Mouse (Mus musculus) Muller cell, postnatal 12 days (primary cell): ENCODE data around the gene Pdlim4.
"Not testable (repeated sequence)": the region's sequence is repeated elsewhere in the genome, so short reads cannot be mapped to it uniquely, and the experiment has no call there.

Experiments
- DNase-seq: peaks from one replicate; pipeline ENCODE4 v3.0.0-alpha.2; 2015; ENCODE audit errors: inconsistent ontology term

Gene Pdlim4

GRCm38 (mm10) chr11:54062753-54063471 lies 5.9 kb downstream of the Pdlim4 start:
- DNase-seq = no peak

DNA sequence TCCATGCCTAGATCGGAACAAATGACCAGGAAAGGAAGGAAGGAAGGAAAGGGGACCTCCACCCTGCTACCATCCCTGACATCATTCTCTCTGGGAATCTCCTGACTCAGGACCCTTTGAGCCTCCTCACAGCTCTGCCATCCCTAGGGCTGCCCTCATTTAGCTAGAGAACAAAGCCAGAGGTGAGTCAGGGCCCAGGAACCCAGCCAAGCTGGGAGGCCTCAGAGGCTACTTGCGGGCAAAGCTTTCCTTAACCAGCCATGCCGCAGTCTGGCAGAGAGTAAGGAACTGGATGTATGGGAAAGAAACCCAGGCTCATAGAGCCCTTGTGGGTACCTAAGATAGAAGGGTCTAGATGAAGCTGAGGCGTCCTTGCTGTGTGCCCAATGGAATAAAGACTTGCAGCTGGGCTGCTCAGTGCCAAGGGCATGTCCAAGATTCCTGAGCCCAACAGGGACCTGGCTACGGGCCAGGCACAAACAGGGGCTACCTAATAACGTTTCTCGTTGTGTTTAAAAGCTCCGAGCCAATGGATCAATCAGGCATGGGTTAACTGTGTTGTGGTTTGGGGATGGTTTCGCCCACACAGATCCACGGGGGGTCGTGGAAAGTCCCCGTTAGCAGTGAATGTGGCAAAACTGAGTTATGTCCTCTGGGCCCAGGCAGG lies 6.6 kb downstream of the Pdlim4 start:
- peak; percentile 100 for DNase-seq

GRCm38 (mm10) chr11:54060316-54060715 lies 8.5 kb downstream of the Pdlim4 start:
- DNase-seq = peak; percentile 90

DNA sequence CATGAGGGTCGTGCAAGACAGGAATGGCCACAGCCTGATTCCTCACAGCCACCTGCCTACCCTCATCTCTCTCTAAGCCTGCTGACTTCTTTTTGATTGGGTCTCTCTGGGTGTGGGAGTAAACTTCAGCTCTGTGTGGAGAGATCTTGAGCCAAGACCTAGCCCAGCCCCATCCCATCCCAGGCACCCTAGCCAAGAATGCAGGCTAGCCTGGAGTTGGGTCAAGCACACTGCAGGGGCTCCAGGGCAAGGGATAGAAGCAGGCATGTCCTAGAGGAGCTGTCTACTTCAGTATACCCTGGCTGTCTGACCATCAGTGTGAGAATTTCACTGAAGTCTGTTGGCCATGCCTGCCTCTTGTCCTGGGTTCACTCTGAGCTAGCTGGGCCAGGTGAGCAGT lies 9.3 kb downstream of the Pdlim4 start:
- DNase-seq = peak; percentile 84

- DNase-seq = peak; percentile 49
Measured at GRCm38 (mm10) chr11:54058643-54059042, 10.2 kb downstream of the Pdlim4 start.

DNA sequence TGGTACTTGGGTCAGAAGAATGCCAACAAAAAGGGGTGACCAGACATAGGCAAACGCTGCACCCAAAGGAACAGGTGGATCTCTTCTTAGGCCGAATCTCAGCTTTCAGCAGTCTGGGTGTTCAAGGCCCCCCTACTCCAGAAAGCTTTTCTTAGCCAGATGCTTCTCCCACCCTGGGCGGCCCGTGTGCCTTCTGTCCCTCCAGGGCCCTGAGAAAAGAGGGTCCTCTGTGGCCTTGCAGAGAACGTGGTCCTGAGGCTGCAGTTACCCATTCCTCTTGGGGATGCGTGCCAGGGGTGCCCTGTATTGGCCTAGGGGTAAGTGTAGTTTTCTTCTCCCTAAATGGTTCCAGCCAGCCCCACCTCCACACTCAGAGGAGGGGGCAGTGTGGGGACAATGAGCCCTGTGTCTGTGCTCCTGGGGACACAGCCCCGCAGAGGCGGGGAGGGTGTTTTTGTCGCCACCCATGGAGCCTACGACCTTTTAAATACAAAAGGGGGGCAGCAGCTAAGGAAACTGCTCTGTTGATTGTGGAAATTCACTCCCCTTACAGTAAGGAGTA lies 10.7 kb downstream of the Pdlim4 start:
- DNase-seq = peak; percentile 46

- no peak for DNase-seq
Measured at GRCm38 (mm10) chr11:54057428-54057827, 11.4 kb downstream of the Pdlim4 start.

DNA sequence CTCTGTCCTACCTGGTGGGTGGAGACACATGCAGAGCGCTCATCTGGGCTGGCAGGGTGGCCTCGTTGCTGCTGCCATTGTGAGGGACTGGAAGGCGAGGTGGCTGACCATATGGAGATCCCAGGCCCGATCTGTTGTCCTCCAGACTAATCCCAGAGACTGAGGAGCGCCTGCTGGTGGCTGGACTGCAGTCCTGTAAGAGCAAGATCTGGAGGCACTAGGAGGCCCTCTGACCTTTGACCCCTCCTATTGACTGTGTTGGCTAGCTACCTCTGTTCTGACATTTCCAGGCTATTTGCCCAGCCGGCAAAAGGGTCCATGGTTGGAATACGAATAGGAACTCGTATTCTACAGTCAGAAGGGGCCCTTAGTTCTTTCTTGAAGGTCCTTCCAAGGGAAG lies 12.7 kb downstream of the Pdlim4 start:
- DNase-seq = no peak

DNA sequence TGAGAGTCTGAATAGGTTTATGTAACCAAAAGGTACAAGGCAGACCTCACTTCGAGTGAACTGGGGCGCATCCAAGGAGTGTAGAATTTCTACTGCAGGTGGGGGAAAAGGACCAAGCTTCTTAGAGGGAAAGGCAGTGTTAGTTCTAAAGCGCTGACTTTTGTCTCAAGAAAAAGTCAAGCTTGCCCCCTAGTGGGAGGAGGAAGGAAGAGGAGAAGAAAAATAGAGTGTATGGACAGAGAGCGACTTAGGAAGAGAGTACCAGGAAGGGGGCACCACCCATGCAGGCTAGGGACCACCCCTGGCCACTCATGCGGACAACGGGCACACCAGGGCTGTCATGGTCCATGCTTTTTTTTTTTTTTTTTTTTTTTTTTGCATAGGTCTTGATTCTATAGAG lies 14.6 kb downstream of the Pdlim4 start:
- peak; percentile 29 for DNase-seq

DNA sequence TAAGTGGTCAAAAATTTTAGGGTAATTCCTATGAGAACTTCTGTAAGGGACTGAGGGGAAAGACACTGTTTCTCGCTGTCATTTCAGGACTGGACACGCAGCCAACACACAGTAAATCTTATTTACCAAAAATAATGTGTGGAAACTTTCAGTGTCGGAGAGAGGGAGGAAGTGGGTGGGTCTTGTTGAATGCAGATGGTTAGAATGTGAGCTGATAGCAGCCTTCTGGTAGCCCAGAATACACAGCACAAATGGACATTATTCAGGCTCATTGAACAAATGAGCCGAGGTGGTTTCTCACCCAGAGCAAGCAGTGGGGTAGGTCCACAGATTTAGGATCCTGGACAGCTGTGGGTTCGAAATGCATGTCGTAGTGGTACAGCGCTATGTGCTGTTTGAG lies 15.7 kb downstream of the Pdlim4 start:
- DNase-seq = no peak

- no peak for DNase-seq
Measured at GRCm38 (mm10) chr11:54052128-54052527, 16.7 kb downstream of the Pdlim4 start.

DNA sequence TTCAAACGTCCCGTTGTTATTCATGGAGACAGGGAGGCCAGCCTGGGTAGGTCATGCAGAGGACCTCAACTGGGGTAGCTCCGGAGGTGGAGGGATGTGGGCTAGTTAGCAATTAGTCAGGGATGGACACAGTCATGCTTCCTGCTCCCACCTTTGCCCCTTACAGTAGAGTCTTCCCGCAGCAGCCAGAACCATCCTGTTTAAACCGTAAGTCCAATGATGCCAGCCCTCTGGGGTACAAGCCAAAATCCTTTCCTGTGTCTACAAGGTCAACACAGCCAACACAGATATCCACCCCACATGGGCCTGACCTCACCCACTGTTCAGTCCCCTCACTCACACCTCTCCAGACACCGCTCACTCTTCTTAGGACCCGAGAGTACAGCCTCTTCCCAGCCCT lies 17.7 kb downstream of the Pdlim4 start:
- no peak for DNase-seq

- DNase-seq = no peak
Measured at GRCm38 (mm10) chr11:54050205-54050604, 18.6 kb downstream of the Pdlim4 start.

DNA sequence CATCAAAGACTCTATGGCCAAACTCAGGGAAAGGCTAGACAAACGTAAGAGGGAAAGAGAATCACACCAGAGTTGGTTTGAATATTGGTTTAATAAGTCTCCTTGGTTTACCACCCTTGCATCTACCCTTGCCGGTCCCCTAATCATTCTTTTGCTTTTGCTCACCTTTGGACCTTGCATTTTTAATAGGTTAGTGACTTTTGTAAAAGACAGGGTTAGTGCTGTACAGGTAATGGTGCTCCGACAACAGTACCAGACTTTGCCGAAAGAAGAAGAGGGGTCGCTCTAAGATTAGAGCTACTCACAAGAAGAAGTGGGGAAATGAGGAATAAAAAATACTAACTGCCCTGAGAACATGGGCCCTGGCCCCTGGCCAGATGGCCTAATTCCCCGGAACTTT lies 28.1 kb downstream of the Pdlim4 start:
- DNase-seq = no peak

DNA sequence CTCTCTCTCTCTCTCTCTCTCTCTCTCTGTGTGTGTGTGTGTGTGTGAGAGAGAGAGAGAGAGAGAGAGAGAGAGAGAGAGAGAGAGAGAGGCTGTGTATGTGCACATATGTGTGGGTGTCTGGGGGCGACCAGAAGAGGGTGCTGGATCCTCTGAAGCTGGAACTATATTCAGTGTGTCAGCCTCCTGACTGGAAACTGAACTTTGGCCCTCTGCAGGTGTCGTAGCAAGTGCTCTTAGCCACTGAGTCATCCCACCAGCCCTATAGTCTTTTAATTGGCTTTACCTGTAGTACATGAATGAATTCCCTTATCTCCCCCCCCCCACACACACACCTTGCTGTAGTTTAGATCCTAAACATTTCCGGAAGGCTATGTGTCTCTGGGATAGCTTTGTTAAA lies 35.9 kb downstream of the Pdlim4 start:
- DNase-seq = not testable (repeated sequence)

DNA sequence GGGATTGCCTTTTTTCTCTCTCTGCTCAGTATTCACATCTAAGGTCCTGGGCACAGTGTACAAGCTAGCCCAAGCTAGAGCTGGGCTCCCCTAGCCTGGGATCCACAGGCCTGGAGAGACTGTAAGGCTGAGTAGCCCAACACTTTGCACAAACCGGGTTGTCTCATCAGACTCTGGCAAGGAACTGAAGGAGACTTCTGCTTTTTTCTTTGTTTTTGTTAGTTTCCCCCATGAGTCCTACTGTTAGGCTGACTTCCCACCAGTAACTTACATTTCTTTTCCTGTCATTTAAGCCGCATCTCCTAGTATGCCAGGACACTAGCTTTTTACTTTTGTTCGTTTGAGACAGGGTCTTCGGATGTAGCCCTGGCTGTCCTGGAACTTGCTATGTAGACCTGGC lies 39.8 kb downstream of the Pdlim4 start:
- no peak for DNase-seq

DNA sequence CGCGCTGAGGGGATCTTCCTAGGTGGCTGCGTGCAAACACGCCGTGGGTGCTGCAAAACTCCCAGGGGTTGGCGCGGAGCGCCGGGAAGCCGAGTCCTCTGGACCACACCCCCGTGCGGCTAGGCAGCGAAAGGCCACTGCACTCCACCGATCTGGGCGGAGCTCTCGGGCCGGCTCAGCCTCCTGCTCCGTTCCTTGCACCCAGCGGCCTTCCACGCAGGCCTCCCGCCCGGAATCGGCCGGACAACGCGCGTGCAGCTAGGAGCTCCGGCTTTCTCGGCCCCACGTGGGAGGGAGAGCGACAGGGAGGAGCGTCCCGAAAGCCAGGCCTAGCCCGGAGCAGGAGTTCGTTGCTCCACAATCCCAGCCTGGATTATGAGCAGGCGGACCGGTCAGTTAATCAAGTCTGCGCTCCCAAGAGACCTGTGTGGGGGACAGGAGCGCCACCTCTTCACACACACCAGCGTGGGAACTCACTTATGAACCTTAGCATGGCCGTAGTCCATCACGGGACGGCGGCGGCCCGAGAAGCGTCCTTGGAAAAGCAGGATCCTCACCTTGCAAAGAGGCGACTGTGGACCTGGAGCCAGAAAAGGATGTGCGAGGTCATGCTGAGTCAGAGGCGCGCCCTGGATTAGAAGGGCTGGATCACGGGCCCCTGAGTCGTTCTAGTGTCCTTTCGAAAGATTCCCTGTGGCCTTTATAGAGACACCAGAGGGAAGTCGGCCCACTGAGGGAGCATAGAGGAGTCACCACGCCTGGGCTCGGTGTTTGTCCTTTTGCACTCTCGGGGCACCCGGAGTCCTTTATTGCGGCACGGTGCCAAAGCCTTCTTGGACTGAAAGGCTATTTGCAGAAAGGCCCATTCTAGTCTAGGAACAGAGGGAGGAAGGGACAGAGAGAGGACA lies 40.5 kb downstream of the Pdlim4 start, which contains the start of gene Slc22a4:
Gene Slc22a4, minus strand, starts transcription at position 47 of the 908 bp plus-strand sequence.
- DNase-seq = peak; percentile 86

DNA sequence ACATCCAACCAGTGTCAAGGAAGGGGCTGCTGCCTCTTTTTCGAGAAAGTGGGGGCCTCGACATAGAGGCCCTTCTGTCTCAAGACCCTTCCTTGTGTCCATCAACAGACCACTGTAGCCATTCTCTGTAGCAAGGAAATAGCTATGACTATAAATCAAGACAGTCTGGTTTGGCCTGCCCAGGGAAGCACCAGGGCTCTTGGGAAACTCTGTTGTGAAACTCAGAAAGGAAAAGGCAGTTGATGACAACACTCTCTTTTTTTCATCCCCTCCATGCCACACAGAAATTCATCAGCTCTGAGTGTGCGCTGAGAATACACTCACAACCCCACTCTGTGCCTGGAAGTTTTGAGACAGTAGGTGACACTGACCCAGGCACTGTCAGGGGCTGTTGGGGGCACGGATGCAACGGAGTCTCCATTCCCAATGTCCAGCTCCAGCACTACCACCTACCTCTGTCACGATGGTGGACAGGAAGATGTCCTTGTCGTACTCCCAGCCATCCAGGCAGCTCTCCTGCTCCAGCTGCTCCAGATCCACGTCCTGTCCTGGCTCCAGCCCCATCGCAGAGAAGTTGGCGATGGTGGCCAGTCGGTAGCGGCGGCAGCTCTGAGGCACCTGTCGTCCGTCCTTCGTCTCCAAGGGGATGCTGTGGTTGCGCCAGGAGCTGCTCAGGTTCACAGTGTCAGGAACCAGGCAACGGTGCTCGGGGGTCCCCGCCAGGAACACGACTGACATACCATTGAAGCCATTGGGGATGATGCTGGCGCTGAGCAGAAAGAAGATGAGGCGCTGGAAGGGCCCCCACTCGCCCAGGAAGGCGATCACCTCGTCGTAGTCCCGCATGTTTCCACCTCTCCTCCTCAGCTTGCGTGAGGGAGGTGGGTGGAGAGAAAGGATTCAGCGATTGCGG lies 41.4 kb downstream of the Pdlim4 start:
- DNase-seq = no peak

DNA sequence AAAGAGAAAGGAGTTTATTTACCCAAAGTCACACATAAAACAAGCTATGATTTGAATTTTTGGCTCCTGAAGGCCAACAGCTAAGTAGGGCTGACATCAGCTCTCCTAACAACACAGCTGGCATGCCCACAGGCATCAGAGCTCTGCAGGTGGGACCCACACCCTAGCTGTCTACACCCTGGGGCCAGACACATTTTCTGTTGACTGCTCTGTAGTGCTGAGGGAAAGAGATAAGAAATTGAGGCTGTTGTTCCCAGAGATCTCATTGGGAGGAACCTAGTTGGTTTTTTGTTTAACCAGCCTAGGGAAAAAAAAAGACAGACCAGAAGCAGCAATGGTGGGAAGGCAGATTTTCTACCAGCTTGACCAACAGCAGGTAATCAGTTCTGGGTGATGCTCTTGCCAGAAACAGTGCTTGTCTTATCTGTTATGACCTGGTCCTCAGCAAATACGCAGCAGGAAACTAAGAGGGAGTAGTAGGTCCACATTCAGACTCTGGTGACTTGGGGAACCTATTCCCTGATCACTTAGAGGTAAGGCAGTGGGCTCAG lies 42.2 kb downstream of the Pdlim4 start:
- DNase-seq = no peak

DNA sequence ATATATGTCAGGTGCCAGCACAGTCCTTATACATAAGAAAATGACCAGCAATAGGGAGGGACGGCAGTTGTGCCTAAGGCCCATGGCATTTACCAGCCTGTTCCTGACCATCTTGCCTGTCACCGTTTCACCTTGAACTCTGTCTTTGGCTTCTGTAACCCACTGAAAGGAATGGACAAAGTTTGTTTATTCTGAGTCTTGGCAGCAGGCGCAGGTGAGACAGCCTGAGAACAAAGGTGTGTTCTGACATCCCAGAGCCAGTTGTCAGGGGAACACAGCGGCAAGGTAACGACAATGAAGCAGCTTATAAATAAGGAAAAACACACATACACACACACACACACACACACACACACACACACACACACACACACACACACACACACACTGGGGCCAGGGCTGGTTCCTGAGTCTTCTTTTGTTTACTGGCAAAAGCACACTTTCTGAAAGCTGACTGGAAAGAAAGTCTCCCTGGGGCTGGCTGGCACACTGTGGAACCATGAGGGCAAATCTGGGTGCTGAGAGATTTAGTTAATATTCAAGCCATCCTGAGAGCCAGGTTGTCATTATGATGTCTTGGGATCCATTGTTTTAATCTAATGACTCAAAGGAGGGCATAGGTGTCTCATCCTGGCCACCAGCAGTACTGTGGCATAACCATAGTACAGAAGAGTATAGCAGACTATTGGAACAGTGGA lies 47.3 kb downstream of the Pdlim4 start:
- DNase-seq = no peak
